Mouse (Mus musculus) erythroblast, embryonic 14.5 days (primary cell): Measurements from ENCODE around the gene Otop1. TPM values are rescaled to one million over a fixed set of nuclear protein-coding genes. Genes with fewer than 3 reads are reported as not detected.

Source experiments
- H3K27me3 ChIP-seq: 2 replicates; pipeline ENCODE4 v1.6.1; 2012; ENCODE audit warnings: inconsistent platforms; ENCODE audit not compliant: control insufficient read depth
- H3K36me3 ChIP-seq: 2 replicates; pipeline ENCODE4 v1.6.1; 2012; ENCODE audit warnings: mild to moderate bottlenecking, inconsistent platforms; ENCODE audit not compliant: control insufficient read depth
- H3K4me1 ChIP-seq: 2 replicates; pipeline ENCODE4 v1.6.1; 2012; ENCODE audit warnings: inconsistent platforms; ENCODE audit not compliant: control insufficient read depth
- H3K4me3 ChIP-seq: replicated peaks from 2 replicates; pipeline ENCODE3; 2012; ENCODE audit warnings: moderate library complexity, mild to moderate bottlenecking, inconsistent platforms
- H3K9me3 ChIP-seq: 2 replicates; pipeline ENCODE4 v1.6.1; 2012; ENCODE audit warnings: low read length, inconsistent platforms, mixed read lengths; ENCODE audit not compliant: control insufficient read depth
- GATA1 ChIP-seq: IDR thresholded peaks from 2 replicates; pipeline ENCODE4 v1.6.1; 2012; ENCODE audit warnings: low read length, inconsistent platforms, mixed read lengths
- TAL1 ChIP-seq: IDR thresholded peaks from 3 replicates; pipeline ENCODE4 v1.6.1; 2012; ENCODE audit warnings: low read length, inconsistent platforms, mixed read lengths
- polyA plus RNA-seq: library from polyadenylated mRNA; stranded (reverse); fragments of >175 nt; gene quantifications from 2 replicates; pipeline ENCODE4 v1.2.3, GENCODE M21; 2012

Gene Otop1
- polyA plus RNA-seq, 1 experiment: not detected

DNA sequence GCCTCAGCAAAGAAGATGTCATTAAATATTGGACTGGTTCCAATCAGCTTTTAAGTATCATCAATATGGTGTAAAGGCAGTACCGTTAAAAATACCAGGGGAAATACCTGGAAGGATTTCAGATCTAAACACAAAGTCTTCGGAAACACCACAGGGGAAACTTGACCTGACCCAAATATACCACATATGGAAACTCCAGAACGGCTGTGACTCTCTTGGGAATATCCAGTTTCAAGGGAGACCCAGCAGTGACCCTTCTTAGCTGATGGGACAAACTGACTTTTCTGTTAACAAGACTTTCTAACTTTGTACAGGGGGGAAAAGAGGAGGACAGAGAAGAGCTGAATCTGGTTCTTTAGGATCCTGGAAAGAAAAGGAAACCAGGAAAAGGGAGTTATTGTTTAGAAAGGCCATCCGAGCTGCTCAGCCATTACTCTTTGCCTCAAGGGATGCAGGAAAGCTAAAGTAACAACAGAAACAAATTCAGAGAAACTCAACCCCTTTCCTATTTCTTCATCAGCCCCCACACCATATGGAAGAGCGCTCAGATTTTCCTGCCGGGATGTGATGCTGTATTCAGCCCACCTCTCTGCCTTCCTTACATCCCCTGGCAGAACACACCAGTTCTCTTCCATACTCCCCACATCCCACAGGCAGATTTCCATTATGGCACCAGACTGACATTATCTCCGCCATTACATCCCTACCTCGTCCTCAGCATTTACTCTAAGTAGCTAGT, 17.6 kb upstream of the Otop1 start:
- peaks cover 16% of the 10 kb centered on the region for H3K4me1 ChIP-seq
- TF ChIP-seq TAL1 (no peak), GATA1 (no peak)
- no peak overlapping the region for H3K4me3 ChIP-seq
- H3K27me3 ChIP-seq: 0 out of 2 replicates have a peak, but pooled peaks cover 2% of the 10 kb centered on the region
- H3K9me3 ChIP-seq: 0 out of 2 replicates have a peak, but pooled peaks cover 2% of the 10 kb centered on the region
- peaks cover 14% of the 10 kb centered on the region for H3K36me3 ChIP-seq

DNA sequence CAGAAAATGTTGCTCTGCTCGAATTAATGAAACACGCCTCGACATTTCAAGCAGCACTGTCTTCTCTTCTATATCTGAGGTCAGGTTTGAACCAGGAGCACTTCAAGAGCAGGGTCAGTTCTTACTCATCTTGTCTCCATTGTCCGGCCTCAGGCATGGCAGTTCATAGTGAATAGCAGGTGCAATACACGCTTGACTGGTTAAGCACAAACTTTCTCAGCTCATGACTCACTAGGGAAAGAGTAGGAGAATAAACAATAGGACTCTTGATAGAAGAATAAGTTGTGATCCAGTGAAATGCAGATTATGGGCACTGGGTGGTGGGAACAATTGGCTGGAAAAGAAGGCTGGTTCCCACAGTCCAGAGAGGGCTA, 17.0 kb upstream of the Otop1 start:
- peaks cover 16% of the 10 kb centered on the region for H3K4me1 ChIP-seq
- 0 out of 2 replicates have a peak, but pooled peaks cover 2% of the 10 kb centered on the region for H3K9me3 ChIP-seq
- TF ChIP-seq GATA1 (no peak), TAL1 (no peak)
- H3K4me3 ChIP-seq: no peak overlapping the region
- 0 out of 2 replicates have a peak, but pooled peaks cover 2% of the 10 kb centered on the region for H3K27me3 ChIP-seq
- peaks cover 20% of the 10 kb centered on the region for H3K36me3 ChIP-seq

DNA sequence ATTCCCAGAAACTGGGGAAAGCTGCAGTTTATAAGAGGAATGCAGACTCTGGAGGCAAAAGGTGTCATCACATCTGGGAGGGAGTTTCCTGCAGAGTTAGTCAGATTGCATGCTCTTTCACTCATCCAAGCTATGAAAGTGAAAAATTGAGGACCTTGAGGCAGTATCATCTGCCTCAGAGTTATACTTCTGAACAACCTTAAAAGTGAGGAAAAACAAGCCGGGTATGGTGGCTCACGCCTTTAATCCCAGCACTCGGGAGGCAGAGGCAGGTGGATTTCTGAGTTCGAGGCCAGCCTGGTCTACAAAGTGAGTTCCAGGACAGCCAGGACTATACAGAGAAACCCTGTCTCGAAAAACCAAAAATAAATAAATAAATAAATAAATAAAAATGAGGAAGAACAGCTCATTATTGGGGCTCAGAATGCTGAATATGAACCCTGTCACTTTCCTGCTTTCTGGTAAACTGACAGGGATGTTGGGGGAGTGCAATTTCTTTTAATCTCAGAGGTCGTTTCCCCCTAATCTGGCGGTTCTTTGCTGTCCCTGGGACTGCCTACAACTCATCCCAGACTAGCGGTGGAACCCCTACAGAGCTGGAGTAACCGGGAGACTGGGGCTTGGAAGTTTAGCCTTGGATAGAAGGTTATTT, 16.2 kb upstream of the Otop1 start:
- Histone ChIP-seq H3K27me3 (0 out of 2 replicates have a peak, but pooled peaks cover 2% of the 10 kb centered on the region), H3K4me3 (peak overlapping the region; percentile 96), H3K36me3 (peaks cover 28% of the 10 kb centered on the region), H3K9me3 (0 out of 2 replicates have a peak, but pooled peaks cover 2% of the 10 kb centered on the region), H3K4me1 (peaks cover 16% of the 10 kb centered on the region)
- no peak for TF ChIP-seq GATA1
- TF ChIP-seq TAL1: no peak

DNA sequence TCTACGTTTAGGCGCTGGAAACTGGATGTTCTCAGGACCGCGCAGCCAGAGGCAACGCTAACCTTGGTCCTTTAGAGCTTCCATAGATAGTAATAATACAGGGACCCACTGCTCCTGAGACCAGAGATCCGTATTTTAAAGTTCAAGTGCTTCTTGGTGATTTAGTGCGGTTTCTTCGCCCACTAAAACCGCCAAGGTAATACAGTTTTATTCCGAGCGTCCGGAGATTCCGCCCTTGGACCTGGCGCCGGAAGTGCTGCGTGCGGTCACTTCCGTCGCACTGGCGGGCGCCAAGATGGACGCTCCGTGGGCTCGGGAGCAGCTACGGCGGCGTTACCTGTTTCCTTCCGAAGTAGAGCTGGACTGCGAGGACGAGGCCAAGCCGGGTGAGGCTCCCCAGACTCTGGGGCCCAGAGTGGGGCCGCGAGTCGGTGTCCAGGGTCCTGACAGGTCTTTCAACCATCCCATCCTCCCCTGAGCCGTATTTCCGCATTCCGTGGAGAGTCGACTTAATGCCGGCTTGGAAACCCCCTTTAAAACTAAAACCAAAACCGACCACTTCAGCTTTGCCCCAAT, 15.6 kb upstream of the Otop1 start, which contains the start of gene Tmem128:
Gene Tmem128, plus strand, starts transcription at position 79 of the 576 bp plus-strand sequence.
- TF ChIP-seq TAL1 (no peak), GATA1 (no peak)
- peaks cover 34% of the 10 kb centered on the region for H3K36me3 ChIP-seq

DNA sequence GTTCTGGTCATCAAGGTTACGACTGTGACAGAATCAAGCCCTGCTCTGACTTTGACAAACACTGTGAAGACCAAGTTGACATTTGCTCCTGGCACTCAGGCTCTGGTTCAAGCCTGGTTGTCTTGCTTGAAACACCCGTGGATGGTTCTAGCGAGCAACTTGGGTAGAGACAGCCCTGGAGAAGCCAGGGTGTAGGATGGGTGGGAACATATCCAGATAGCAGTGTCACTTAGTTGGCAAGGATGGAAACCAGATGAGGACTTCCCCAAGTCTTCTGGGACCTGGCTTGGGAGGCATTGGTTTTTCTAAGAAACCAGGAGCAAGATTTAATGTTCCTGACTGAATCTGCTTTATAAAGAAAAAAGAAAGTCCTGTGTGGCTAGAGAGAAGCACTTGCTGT, 4.8 kb upstream of the Otop1 start:
- Histone ChIP-seq H3K9me3 (no peaks in the 10 kb centered on the region), H3K4me1 (no peaks in the 10 kb centered on the region), H3K27me3 (peaks cover 16% of the 10 kb centered on the region), H3K36me3 (peaks cover 51% of the 10 kb centered on the region), H3K4me3 (no peak overlapping the region)
- TF ChIP-seq TAL1: no peak
- TF ChIP-seq GATA1: no peak

More for the DNA sequence above, 15.6 kb upstream of the Otop1 start, which contains the start of gene Tmem128:
- H3K9me3 ChIP-seq: 0 out of 2 replicates have a peak, but pooled peaks cover 2% of the 10 kb centered on the region
- H3K27me3 ChIP-seq: 0 out of 2 replicates have a peak, but pooled peaks cover 2% of the 10 kb centered on the region
- H3K4me1 ChIP-seq: peaks cover 16% of the 10 kb centered on the region
- H3K4me3 ChIP-seq: peak within 1 kb of the TSS; percentile 96

DNA sequence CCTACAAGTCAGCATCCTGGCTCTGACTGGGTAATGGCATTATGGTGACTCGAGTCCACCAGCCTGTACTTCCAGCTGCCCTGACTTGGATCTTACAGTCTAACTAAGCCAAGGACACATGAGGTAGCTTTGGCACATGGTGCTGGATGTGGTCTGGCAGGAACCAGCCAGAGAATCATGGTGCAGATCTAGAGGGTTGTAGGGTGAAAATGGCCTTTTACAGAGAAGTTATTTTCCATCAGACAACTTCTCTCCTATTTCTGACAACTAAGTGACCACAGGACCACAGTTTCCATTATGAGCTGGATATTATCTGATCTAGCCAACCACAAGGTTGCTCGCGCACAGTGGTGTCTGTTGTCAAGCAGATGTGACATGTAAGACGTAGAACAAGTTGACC, 1.9 kb upstream of the Otop1 start:
- Histone ChIP-seq H3K36me3 (peaks cover 24% of the 10 kb centered on the region), H3K9me3 (no peaks in the 10 kb centered on the region; the same call in 1 of the 2 replicates), H3K4me1 (no peaks in the 10 kb centered on the region), H3K27me3 (peaks cover 43% of the 10 kb centered on the region), H3K4me3 (no peak overlapping the region)
- no peak for TF ChIP-seq TAL1
- no peak for TF ChIP-seq GATA1

DNA sequence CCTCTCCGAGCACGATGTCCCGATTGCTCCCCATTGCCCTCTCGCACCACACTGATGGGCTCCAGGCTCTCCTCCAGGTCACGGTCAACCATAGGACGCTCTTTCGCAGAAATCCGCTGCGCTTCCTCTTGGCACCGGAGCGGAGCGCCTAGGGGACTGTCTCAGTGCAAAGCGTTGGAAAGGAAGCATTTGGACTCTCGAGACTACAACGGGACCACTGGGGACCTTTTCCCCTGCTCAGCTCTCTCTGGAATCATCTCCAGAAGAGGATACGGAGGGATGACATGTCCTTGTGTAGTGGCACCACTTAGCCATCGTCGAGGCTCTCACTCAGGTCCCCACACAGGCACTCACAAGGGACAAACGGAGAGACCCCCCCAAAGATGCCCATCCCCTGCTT, 679 bp downstream of the Otop1 start:
- TF ChIP-seq TAL1: no peak
- TF ChIP-seq GATA1: no peak
- H3K4me1 ChIP-seq: no peaks in the 10 kb centered on the region
- H3K36me3 ChIP-seq: peaks cover 4% of the 10 kb centered on the region
- no peaks in the 10 kb centered on the region; the same call in 1 of the 2 replicates for H3K9me3 ChIP-seq
- peaks cover 56% of the 10 kb centered on the region for H3K27me3 ChIP-seq
- no peak overlapping the region for H3K4me3 ChIP-seq

DNA sequence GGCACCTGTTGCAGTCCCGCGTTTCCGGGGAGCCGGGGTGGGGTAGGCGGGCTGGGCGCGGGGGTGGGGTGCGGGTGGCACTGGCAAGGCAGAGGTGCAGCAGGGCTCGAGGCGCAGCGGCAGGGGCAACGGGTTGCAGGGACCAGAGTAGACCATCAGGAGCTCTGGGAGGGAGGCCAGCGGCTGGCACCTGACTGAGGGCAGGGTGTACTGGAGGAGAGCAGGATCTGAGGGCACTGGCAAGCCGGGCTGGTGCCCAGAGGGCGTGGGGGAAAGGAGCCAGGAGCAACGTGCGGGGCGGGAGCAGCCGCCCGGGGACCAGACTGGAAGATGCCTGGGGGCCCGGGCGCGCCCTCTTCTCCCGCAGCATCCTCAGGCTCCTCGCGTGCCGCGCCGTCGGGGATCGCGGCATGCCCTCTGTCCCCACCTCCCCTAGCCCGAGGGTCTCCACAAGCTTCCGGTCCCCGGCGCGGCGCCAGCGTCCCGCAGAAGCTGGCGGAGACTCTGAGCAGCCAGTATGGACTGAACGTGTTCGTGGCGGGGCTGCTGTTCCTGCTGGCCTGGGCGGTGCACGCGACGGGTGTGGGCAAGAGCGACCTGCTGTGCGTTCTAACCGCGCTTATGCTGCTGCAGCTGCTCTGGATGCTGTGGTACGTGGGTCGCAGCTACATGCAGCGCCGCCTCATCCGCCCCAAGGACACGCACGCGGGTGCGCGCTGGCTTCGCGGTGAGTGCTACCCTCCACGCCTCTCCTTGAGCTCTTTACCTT, 1.5 kb downstream of the Otop1 start:
- Histone ChIP-seq H3K4me1 (no peaks in the 10 kb centered on the region), H3K4me3 (no peak overlapping the region), H3K27me3 (peaks cover 56% of the 10 kb centered on the region)

More for the DNA sequence above, 1.5 kb downstream of the Otop1 start:
- TF ChIP-seq GATA1: no peak
- TF ChIP-seq TAL1: no peak
- Histone ChIP-seq H3K9me3 (no peaks in the 10 kb centered on the region; the same call in 1 of the 2 replicates), H3K36me3 (no peaks in the 10 kb centered on the region)
